Mouse (Mus musculus): ENCODE measurements around the gene Arap1. TPM values are rescaled to one million over a fixed set of nuclear protein-coding genes. Genes with fewer than 3 reads are reported as not detected.

The Arap1 gene
- 33.8 and 33.9 TPM in 2 replicates for polyA plus RNA-seq (2014; fragmentation: Nextera tagmentation; extraction: Ambion mirVana)

GRCm38 (mm10) chr7:101347767-101348270, at the start of gene Arap1:
Arap1 (plus strand) TSS chr7:101348067.
- ATAC-seq (replicated peaks; ENCODE audit: low FRiP score) (peak; percentile 82), DNase-seq (ENCODE audit: low spot score) (peak; percentile 77)
- H3K27me3 ChIP-seq (replicated peaks; ENCODE audit: control insufficient read depth, insufficient read depth, low read length) = no peaks in the 10 kb centered on the region
- H3K4me3 ChIP-seq (ENCODE audit: low read depth, low read length) = peak within 1 kb of the TSS; percentile 72
- no peaks in the 10 kb centered on the region for H3K9me3 ChIP-seq (ENCODE audit: control insufficient read depth, low read length)
- peak within 1 kb of the TSS; percentile 78 for H3K9ac ChIP-seq (ENCODE audit: low read depth, low read length)
- peak within 1 kb of the TSS; percentile 94 for H3K4me2 ChIP-seq
- H3K27ac ChIP-seq (ENCODE audit: low read depth, low read length) = no peak within 1 kb of the TSS
- peaks cover 2% of the 10 kb centered on the region; the same call in 1 of the 2 replicates for H3K36me3 ChIP-seq (ENCODE audit: control insufficient read depth, insufficient read depth, low read length)
- H3K4me1 ChIP-seq (replicated peaks; ENCODE audit: control insufficient read depth, insufficient read depth, low read length) = peaks cover 29% of the 10 kb centered on the region
- WGBS = under 1% methylated on average over 35 of the region's 35 CpGs

GRCm38 (mm10) chr7:101298375-101298774, 49.5 kb upstream of the Arap1 start:
- no peaks in the 10 kb centered on the region for H3K36me3 ChIP-seq (ENCODE audit: control insufficient read depth, insufficient read depth, low read length)
- DNase-seq (ENCODE audit: low spot score) = no peak
- peaks cover 12% of the 10 kb centered on the region for H3K27me3 ChIP-seq (replicated peaks; ENCODE audit: control insufficient read depth, insufficient read depth, low read length)
- H3K4me3 ChIP-seq (ENCODE audit: low read depth, low read length) = no peak overlapping the region
- no peak overlapping the region for H3K4me2 ChIP-seq
- H3K27ac ChIP-seq (ENCODE audit: low read depth, low read length) = no peak overlapping the region
- WGBS = 84% methylated on average over 3 of the region's 3 CpGs
- no peak overlapping the region for H3K9ac ChIP-seq (ENCODE audit: low read depth, low read length)
- no peaks in the 10 kb centered on the region for H3K9me3 ChIP-seq (ENCODE audit: control insufficient read depth, low read length)
- peaks cover 29% of the 10 kb centered on the region for H3K4me1 ChIP-seq (replicated peaks; ENCODE audit: control insufficient read depth, insufficient read depth, low read length)
- ATAC-seq (replicated peaks; ENCODE audit: low FRiP score) = no peak

GRCm38 (mm10) chr7:101301361-101301880, 46.4 kb upstream of the Arap1 start:
- no peak overlapping the region for H3K27ac ChIP-seq (ENCODE audit: low read depth, low read length)
- H3K9me3 ChIP-seq (ENCODE audit: control insufficient read depth, low read length) = no peaks in the 10 kb centered on the region
- H3K4me2 ChIP-seq = peak overlapping the region; percentile 97
- whole genome bisulfite sequencing = 3% methylated on average over 30 of the region's 30 CpGs
- ATAC-seq (replicated peaks; ENCODE audit: low FRiP score) = peak; percentile 3
- peak overlapping the region; percentile 74 for H3K4me3 ChIP-seq (ENCODE audit: low read depth, low read length)
- peaks cover 26% of the 10 kb centered on the region for H3K4me1 ChIP-seq (replicated peaks; ENCODE audit: control insufficient read depth, insufficient read depth, low read length)
- H3K27me3 ChIP-seq (replicated peaks; ENCODE audit: control insufficient read depth, insufficient read depth, low read length) = peaks cover 9% of the 10 kb centered on the region
- no peaks in the 10 kb centered on the region for H3K36me3 ChIP-seq (ENCODE audit: control insufficient read depth, insufficient read depth, low read length)
- H3K9ac ChIP-seq (ENCODE audit: low read depth, low read length) = peak overlapping the region; percentile 66
- no peak for DNase-seq (ENCODE audit: low spot score)

GRCm38 (mm10) chr7:101301881-101302456, 45.9 kb upstream of the Arap1 start, which contains the start of gene Atg16l2:
Atg16l2 (minus strand) TSS chr7:101302251.
- H3K36me3 ChIP-seq (ENCODE audit: control insufficient read depth, insufficient read depth, low read length) = no peaks in the 10 kb centered on the region
- H3K4me3 ChIP-seq (ENCODE audit: low read depth, low read length) = peak within 1 kb of the TSS; percentile 74
- H3K9ac ChIP-seq (ENCODE audit: low read depth, low read length) = peak within 1 kb of the TSS; percentile 66
- peak within 1 kb of the TSS; percentile 97 for H3K4me2 ChIP-seq
- H3K27ac ChIP-seq (ENCODE audit: low read depth, low read length) = no peak within 1 kb of the TSS
- ATAC-seq (replicated peaks; ENCODE audit: low FRiP score) = peak; percentile 90
- no peaks in the 10 kb centered on the region for H3K9me3 ChIP-seq (ENCODE audit: control insufficient read depth, low read length)
- peaks cover 9% of the 10 kb centered on the region for H3K27me3 ChIP-seq (replicated peaks; ENCODE audit: control insufficient read depth, insufficient read depth, low read length)
- under 1% methylated on average over 39 of the region's 39 CpGs for WGBS
- peaks cover 21% of the 10 kb centered on the region for H3K4me1 ChIP-seq (replicated peaks; ENCODE audit: control insufficient read depth, insufficient read depth, low read length)
- DNase-seq (ENCODE audit: low spot score) = peak; percentile 88

GRCm38 (mm10) chr7:101302691-101303090, 45.2 kb upstream of the Arap1 start:
- H3K4me2 ChIP-seq = peak overlapping the region; percentile 97
- ATAC-seq (replicated peaks; ENCODE audit: low FRiP score) (no peak), DNase-seq (ENCODE audit: low spot score) (no peak)
- WGBS = 34% methylated on average over 7 of the region's 7 CpGs
- H3K36me3 ChIP-seq (ENCODE audit: control insufficient read depth, insufficient read depth, low read length) = no peaks in the 10 kb centered on the region
- H3K27ac ChIP-seq (ENCODE audit: low read depth, low read length) = no peak overlapping the region
- peaks cover 19% of the 10 kb centered on the region for H3K4me1 ChIP-seq (replicated peaks; ENCODE audit: control insufficient read depth, insufficient read depth, low read length)
- H3K9me3 ChIP-seq (ENCODE audit: control insufficient read depth, low read length) = no peaks in the 10 kb centered on the region
- H3K27me3 ChIP-seq (replicated peaks; ENCODE audit: control insufficient read depth, insufficient read depth, low read length) = peaks cover 7% of the 10 kb centered on the region
- peak overlapping the region; percentile 66; the same call in 1 of the 2 replicates for H3K9ac ChIP-seq (ENCODE audit: low read depth, low read length)
- H3K4me3 ChIP-seq (ENCODE audit: low read depth, low read length) = peak overlapping the region; percentile 74

GRCm38 (mm10) chr7:101306841-101307240, 41.0 kb upstream of the Arap1 start:
- no peak for DNase-seq (ENCODE audit: low spot score)
- no peak overlapping the region for H3K4me2 ChIP-seq
- H3K4me1 ChIP-seq (replicated peaks; ENCODE audit: control insufficient read depth, insufficient read depth, low read length) = peaks cover 7% of the 10 kb centered on the region; the same call in 1 of the 2 replicates

GRCm38 (mm10) chr7:101309985-101310326, 37.9 kb upstream of the Arap1 start:
- WGBS = 41% methylated on average over 5 of the region's 5 CpGs

More at GRCm38 (mm10) chr7:101306841-101307240, 41.0 kb upstream of the Arap1 start:
- Histone ChIP-seq H3K36me3 (ENCODE audit: control insufficient read depth, insufficient read depth, low read length) (no peaks in the 10 kb centered on the region), H3K27me3 (replicated peaks; ENCODE audit: control insufficient read depth, insufficient read depth, low read length) (no peaks in the 10 kb centered on the region), H3K27ac (ENCODE audit: low read depth, low read length) (no peak overlapping the region), H3K9me3 (ENCODE audit: control insufficient read depth, low read length) (no peaks in the 10 kb centered on the region), H3K9ac (ENCODE audit: low read depth, low read length) (no peak overlapping the region), H3K4me3 (ENCODE audit: low read depth, low read length) (no peak overlapping the region)
- no peak for ATAC-seq (replicated peaks; ENCODE audit: low FRiP score)
- 37% methylated on average over 2 of the region's 2 CpGs for WGBS

GRCm38 (mm10) chr7:101310327-101311028, 37.4 kb upstream of the Arap1 start:
- Histone ChIP-seq H3K4me2 (peak overlapping the region; percentile 67), H3K4me1 (replicated peaks; ENCODE audit: control insufficient read depth, insufficient read depth, low read length) (peaks cover 7% of the 10 kb centered on the region), H3K4me3 (ENCODE audit: low read depth, low read length) (peak overlapping the region; percentile 58), H3K36me3 (ENCODE audit: control insufficient read depth, insufficient read depth, low read length) (no peaks in the 10 kb centered on the region), H3K9ac (ENCODE audit: low read depth, low read length) (peak overlapping the region; percentile 74), H3K27ac (ENCODE audit: low read depth, low read length) (peak overlapping the region; percentile 68), H3K9me3 (ENCODE audit: control insufficient read depth, low read length) (no peaks in the 10 kb centered on the region), H3K27me3 (replicated peaks; ENCODE audit: control insufficient read depth, insufficient read depth, low read length) (no peaks in the 10 kb centered on the region)
- WGBS = under 1% methylated on average over 43 of the region's 43 CpGs
- ATAC-seq (replicated peaks; ENCODE audit: low FRiP score) (peak; percentile 94), DNase-seq (ENCODE audit: low spot score) (peak; percentile 95)

More at GRCm38 (mm10) chr7:101309985-101310326, 37.9 kb upstream of the Arap1 start:
- H3K4me3 ChIP-seq (ENCODE audit: low read depth, low read length) = peak overlapping the region; percentile 58
- H3K9ac ChIP-seq (ENCODE audit: low read depth, low read length) = peak overlapping the region; percentile 74
- peak overlapping the region; percentile 68 for H3K27ac ChIP-seq (ENCODE audit: low read depth, low read length)
- no peak for DNase-seq (ENCODE audit: low spot score)
- H3K4me1 ChIP-seq (replicated peaks; ENCODE audit: control insufficient read depth, insufficient read depth, low read length) = peaks cover 1% of the 10 kb centered on the region; the same call in 1 of the 2 replicates
- H3K27me3 ChIP-seq (replicated peaks; ENCODE audit: control insufficient read depth, insufficient read depth, low read length) = no peaks in the 10 kb centered on the region
- H3K4me2 ChIP-seq = peak overlapping the region; percentile 67
- no peak; the same call in 1 of the 2 replicates for ATAC-seq (replicated peaks; ENCODE audit: low FRiP score)
- H3K9me3 ChIP-seq (ENCODE audit: control insufficient read depth, low read length) = no peaks in the 10 kb centered on the region
- H3K36me3 ChIP-seq (ENCODE audit: control insufficient read depth, insufficient read depth, low read length) = no peaks in the 10 kb centered on the region
